Mouse (Mus musculus) left cerebral cortex, postnatal 25 days (tissue): ENCODE results near the gene Phgdh. TPM values are rescaled to one million over a fixed set of nuclear protein-coding genes. Genes with fewer than 3 reads are reported as not detected.

Experiments
- DNase-seq, 2 experiments: peaks; one replicate each; pipeline ENCODE4 v3.0.0; 2022; ENCODE audit warnings: low spot score in 2 of 2, mixed read lengths in 1 of 2
- intact Hi-C: fragments of 180-260 bp; cut with DNase I; formaldehyde crosslinking; loops from one replicate; pipeline ENCODE4 v1.15.1; 2025
- total RNA-seq, 2 experiments: library from RNA; stranded (reverse); gene quantifications; 2 replicates each; pipeline ENCODE4 v1.2.3; 2021

The Phgdh gene
- total RNA-seq, 2 experiments from 2014 or later, result 51.7 to 54.5 TPM

DNA sequence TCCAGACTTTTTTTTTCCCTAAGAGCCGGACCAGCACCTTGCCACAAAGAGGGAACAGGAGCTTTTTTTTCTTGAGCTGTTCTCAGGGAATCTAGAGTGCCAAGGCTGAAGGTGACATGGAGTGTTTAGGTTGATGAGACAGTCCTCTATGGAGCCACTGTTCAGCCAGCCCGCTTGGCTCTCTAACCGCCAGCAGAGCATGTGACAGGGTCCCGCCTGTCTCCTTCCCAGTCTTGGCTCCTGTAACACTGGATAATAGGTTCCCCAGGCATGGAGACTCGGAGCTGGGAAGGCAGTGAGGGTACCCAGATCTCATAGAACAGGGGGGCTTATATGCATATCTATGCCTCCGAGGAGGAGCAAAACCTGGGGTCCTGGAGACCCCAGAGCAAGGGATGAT lies 31.2 kb downstream of the Phgdh start:
- intact Hi-C loops, result no loop called here

GRCm38 (mm10) chr3:98301761-98302160 lies 38.0 kb downstream of the Phgdh start:
- no peak for DNase-seq
- intact Hi-C loops, result no loop called here

More for the DNA sequence above, 31.2 kb downstream of the Phgdh start:
- DNase-seq, result no peak

DNA sequence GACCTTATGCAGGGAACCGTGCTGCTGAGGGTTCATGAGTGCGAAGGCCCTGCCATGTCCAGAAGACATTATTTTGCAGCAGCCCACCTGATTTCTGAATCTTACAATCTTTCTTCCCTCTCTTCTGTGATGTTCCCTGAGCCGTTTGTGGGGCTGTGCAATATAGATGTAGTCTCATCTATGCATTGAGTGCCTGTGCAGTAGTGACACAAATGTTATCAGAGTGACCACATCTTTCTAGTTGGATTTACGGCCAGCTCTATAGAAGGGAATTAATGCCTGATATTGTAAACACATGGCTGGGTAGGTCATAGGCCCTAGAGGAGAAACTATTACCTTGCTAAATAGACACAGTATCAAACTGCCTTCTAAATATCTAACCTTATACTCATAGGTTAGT lies 39.5 kb downstream of the Phgdh start:
- DNase-seq, result no peak
- intact Hi-C loops, result no loop called here

- no peak for DNase-seq
- intact Hi-C loops, result no loop called here
Observed at GRCm38 (mm10) chr3:98299391-98300100, 40.2 kb downstream of the Phgdh start.

DNA sequence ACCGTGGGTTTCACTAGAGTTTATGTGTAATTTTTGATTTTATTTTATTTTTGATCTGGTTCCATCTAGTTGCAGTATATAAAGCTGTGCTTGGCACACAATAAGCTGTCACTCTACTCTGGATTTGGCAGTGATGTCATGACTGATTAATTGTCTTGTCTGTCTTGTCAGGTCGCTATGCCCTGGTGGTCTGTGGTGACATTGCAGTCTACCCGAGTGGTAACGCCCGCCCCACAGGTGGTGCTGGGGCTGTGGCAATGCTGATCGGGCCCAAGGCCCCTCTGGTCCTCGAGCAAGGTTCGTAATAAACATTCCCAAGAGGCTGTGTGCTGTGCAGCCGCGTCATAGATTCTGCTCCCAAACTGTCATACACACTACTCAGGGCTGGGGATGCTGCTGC lies 43.8 kb downstream of the Phgdh start:
- intact Hi-C loops, result no loop called here
- DNase-seq, result no peak

DNA sequence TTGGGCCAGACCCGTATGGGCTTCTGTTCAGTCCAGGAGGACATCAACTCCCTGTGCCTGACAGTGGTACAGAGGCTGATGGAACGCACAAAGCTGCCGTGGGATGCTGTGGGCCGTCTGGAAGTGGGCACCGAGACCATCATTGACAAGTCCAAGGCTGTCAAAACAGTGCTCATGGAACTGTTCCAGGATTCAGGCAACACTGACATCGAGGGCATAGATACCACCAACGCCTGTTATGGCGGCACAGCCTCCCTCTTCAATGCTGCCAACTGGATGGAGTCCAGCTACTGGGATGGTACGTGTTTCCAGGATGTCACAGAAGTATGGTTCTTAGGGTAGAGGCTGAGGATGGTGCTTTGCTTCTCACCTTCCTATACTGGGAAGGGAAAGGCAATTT lies 48.7 kb downstream of the Phgdh start:
- intact Hi-C loops, result no loop called here
- no peak for DNase-seq

- intact Hi-C loops, result no loop called here
- DNase-seq, result no peak
Observed at GRCm38 (mm10) chr3:98283205-98283604, 56.6 kb downstream of the Phgdh start.

GRCm38 (mm10) chr3:98282422-98282821 lies 57.4 kb downstream of the Phgdh start:
- intact Hi-C loops, result no loop called here
- no peak for DNase-seq

- intact Hi-C loops, result no loop called here
Observed at GRCm38 (mm10) chr3:98280933-98281678, 58.7 kb downstream of the Phgdh start.

DNA sequence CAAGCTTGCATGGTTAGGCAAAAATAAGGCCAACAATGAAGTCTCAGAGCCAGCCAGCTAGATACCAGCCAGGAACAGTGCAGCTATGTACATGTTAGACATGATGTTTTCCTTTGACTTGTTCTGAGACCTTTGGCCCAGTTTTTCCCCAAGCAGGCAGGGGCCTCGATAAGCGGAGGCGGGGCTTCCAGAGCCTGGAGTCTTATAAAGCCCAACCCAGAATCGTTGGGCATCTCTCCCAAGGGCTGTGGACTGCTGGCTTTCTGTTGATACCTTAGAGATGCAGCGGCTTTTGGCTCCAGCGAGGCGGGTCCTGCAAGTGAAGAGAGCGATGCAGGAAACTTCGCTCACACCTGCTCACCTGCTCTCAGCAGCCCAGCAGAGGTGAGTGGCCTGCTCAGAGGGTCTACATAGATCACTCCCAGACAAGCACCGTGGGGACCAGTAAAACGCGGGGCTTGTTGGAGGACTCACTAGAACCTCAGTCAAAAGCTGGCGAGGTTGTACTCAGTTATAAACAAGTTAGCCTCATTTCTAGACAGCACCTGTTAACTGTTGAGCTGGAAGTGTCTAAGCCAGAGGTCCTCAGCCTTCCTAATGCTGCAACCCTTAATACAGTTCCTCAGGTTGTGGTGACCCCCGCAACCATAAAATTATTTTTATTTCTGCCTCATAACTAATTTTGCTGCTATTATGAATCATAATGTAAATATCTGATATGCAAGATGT lies 59.4 kb downstream of the Phgdh start, which contains the start of gene Hmgcs2:
Gene Hmgcs2, plus strand, starts transcription at position 232 of the 729 bp plus-strand sequence.
- peak in 1 of 2 experiments; percentile 9 for DNase-seq
- intact Hi-C loops, result no loop called here

More at GRCm38 (mm10) chr3:98280933-98281678, 58.7 kb downstream of the Phgdh start:
- DNase-seq, result peak; percentile 47 to 51

- intact Hi-C loops, result no loop called here
- no peak for DNase-seq
Observed at GRCm38 (mm10) chr3:98279682-98280081, 60.1 kb downstream of the Phgdh start.

DNA sequence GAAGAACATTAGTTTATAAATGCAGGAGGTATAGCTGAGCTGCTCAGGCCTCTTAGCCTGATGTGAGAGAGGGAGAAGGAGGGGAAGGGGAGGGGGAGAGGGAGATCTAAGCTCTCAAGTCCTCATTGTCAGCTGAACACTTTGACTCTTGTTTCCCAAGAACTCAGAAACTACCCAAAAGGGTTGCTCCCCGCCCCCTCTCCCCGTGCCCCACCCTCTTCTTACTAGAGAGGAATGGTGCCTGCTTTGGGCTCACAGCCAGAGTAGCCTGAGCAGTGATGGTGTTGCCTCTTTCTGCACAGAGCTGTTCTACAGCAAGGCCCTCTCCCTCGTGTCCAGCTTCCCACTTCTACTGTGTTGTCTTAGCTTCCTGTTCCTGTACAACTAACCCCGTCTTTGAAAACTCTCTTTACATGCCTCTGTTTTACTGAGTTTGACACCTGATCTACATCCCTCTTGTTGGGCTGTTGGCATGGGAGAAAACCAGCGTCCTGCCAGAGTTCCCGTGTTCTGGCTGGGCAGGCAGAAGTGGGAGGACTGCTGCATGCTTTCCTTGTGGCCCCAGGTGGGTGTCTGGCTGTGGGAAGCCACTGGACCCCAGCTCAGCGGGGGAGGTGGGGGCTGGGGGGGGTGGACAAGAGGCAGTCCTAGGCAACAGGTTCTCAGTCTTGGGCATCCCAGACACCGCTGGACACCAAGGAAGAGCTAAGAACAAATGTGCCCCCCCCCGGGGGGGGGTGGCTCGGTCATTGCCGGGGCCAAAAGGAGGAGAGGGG lies 66.0 kb downstream of the Phgdh start:
- DNase-seq, result no peak
- intact Hi-C loops, result no loop called here

GRCm38 (mm10) chr3:98267249-98267651 lies 72.5 kb downstream of the Phgdh start:
- peak in 1 of 2 experiments; percentile 11 for DNase-seq
- intact Hi-C loops, result no loop called here

Other genes with a start within 250 kb of the Phgdh start
- not detected for gene Adam30, start 179.4 kb downstream of the Phgdh start, total RNA-seq
- not detected for gene Reg4, start 117.8 kb downstream of the Phgdh start, total RNA-seq
- gene Hmgcs2, start 59.6 kb downstream of the Phgdh start, total RNA-seq, result 10 to 100 TPM in 1 of 2 experiments, 1 to 10 TPM in 1; 7.5 to 10.5 TPM
- 10 to 100 TPM; 33.6 to 34.9 TPM for gene Zfp697, start 42.5 kb upstream of the Phgdh start, total RNA-seq
- not detected for gene Gm4450, start 117.1 kb upstream of the Phgdh start, total RNA-seq
- gene Hsd3b4, start 170.5 kb upstream of the Phgdh start, total RNA-seq, result not detected
- gene Gm10681, start 248.8 kb upstream of the Phgdh start, total RNA-seq, result not detected